Mouse (Mus musculus): ENCODE measurements at regions not wholly inside any gene's neighbourhood (a gene's known extent, or its start where the extent isn't known, plus 50 kb on each side); places are given as distances from the start of the nearest gene placed in this dataset.
A peak's percentile ranks its signal among the peaks of the same experiment; 100 is the strongest.

- no peak for DNase-seq (ENCODE audit: low spot score in 2 of 2)
Observed at GRCm38 (mm10) chr4:154726636-154727045, 59.0 kb upstream of the Actrt2 start.

GRCm38 (mm10) chr4:154727945-154728344, 60.3 kb upstream of the Actrt2 start:
- DNase-seq (ENCODE audit: low spot score in 2 of 2): no peak

- no peak for DNase-seq (ENCODE audit: low spot score in 2 of 2)
Observed at GRCm38 (mm10) chr4:154730646-154731045, 63.0 kb upstream of the Actrt2 start.

- no peak for DNase-seq (ENCODE audit: low spot score in 2 of 2)
Observed at GRCm38 (mm10) chr4:154731345-154731744, 63.7 kb upstream of the Actrt2 start.

- no peak for DNase-seq (ENCODE audit: low spot score in 2 of 2)
Observed at GRCm38 (mm10) chr4:154736071-154736470, 68.4 kb upstream of the Actrt2 start.

GRCm38 (mm10) chr4:154741123-154741890, 73.6 kb upstream of the Actrt2 start:
- no peak for DNase-seq (ENCODE audit: low spot score in 2 of 2)

- peak in 1 of 2 experiments; percentile 10 for DNase-seq (ENCODE audit: low spot score in 2 of 2)
Observed at GRCm38 (mm10) chr4:154746323-154747005, 78.8 kb upstream of the Actrt2 start.

GRCm38 (mm10) chr4:154747006-154747343, 79.3 kb upstream of the Actrt2 start:
- no peak for DNase-seq (ENCODE audit: low spot score in 2 of 2)

GRCm38 (mm10) chr4:154749160-154749559, 81.5 kb upstream of the Actrt2 start:
- DNase-seq (ENCODE audit: low spot score in 2 of 2): no peak

GRCm38 (mm10) chr4:154749996-154750395, 82.3 kb upstream of the Actrt2 start:
- no peak for DNase-seq (ENCODE audit: low spot score in 2 of 2)

GRCm38 (mm10) chr4:154750440-154751107, 82.9 kb upstream of the Actrt2 start:
- no peak for DNase-seq (ENCODE audit: low spot score in 2 of 2)

GRCm38 (mm10) chr4:154754445-154754844, 82.8 kb upstream of the Ttc34 start:
- DNase-seq (ENCODE audit: low spot score in 2 of 2): no peak

GRCm38 (mm10) chr4:154756740-154757446, 80.4 kb upstream of the Ttc34 start:
- DNase-seq (ENCODE audit: low spot score in 2 of 2): no peak

- no peak for DNase-seq (ENCODE audit: low spot score in 2 of 2)
Observed at GRCm38 (mm10) chr4:154759881-154760280, 77.4 kb upstream of the Ttc34 start.

GRCm38 (mm10) chr4:154764238-154764637, 73.0 kb upstream of the Ttc34 start:
- DNase-seq (ENCODE audit: low spot score in 2 of 2): peak in 1 of 2 experiments; percentile 10

GRCm38 (mm10) chr4:154766158-154766557, 71.1 kb upstream of the Ttc34 start:
- DNase-seq (ENCODE audit: low spot score in 2 of 2): peak in 1 of 2 experiments; percentile 13

GRCm38 (mm10) chr4:154771330-154772076, 65.8 kb upstream of the Ttc34 start:
- DNase-seq (ENCODE audit: low spot score in 2 of 2): no peak

GRCm38 (mm10) chr4:154772077-154772462, 65.2 kb upstream of the Ttc34 start:
- DNase-seq (ENCODE audit: low spot score in 2 of 2): no peak

GRCm38 (mm10) chr4:154773830-154774229, 63.4 kb upstream of the Ttc34 start:
- DNase-seq (ENCODE audit: low spot score in 2 of 2): no peak

GRCm38 (mm10) chr4:154774332-154774731, 62.9 kb upstream of the Ttc34 start:
- no peak for DNase-seq (ENCODE audit: low spot score in 2 of 2)

- no peak for DNase-seq (ENCODE audit: low spot score in 2 of 2)
Observed at GRCm38 (mm10) chr4:154778818-154779217, 58.4 kb upstream of the Ttc34 start.
